Mouse (Mus musculus): ENCODE measurements around the gene Tcf7l2. TPM values are rescaled to one million over a fixed set of nuclear protein-coding genes. Genes with fewer than 3 reads are reported as not detected.

Tcf7l2 gene
- polyA plus RNA-seq, 1 experiment: 5.4 TPM

- H3ac ChIP-seq (ENCODE audit: control insufficient read depth, insufficient read length): no peak overlapping the region
- H3K27me3 ChIP-seq (ENCODE audit: control insufficient read depth, insufficient read depth, insufficient read length): no peaks in the 10 kb centered on the region
- H3K79me2 ChIP-seq (ENCODE audit: control insufficient read depth, insufficient read depth): no peaks in the 10 kb centered on the region
- H3K4me3 ChIP-seq: no peak overlapping the region
- H3K36me3 ChIP-seq (ENCODE audit: control insufficient read depth, insufficient read depth): no peaks in the 10 kb centered on the region
- no peak for TF ChIP-seq E2F4 (IDR thresholded peaks at IDR 0.05; ENCODE audit: insufficient read depth)
- no peak for TF ChIP-seq POLR2A (IDR thresholded peaks at IDR 0.05; ENCODE audit: insufficient read length, low read depth)
- H3K4me2 ChIP-seq (ENCODE audit: low read depth): no peak overlapping the region
These were observed 123.4 kb downstream of the Tcf7l2 start for GRCm38 (mm10) chr19:55865049-55865448.

GRCm38 (mm10) chr19:55865774-55866578 lies 124.4 kb downstream of the Tcf7l2 start:
- no peak overlapping the region for H3ac ChIP-seq (ENCODE audit: control insufficient read depth, insufficient read length)
- no peaks in the 10 kb centered on the region for H3K36me3 ChIP-seq (ENCODE audit: control insufficient read depth, insufficient read depth)
- no peaks in the 10 kb centered on the region for H3K79me2 ChIP-seq (ENCODE audit: control insufficient read depth, insufficient read depth)
- no peak overlapping the region for H3K4me2 ChIP-seq (ENCODE audit: low read depth)
- no peaks in the 10 kb centered on the region for H3K27me3 ChIP-seq (ENCODE audit: control insufficient read depth, insufficient read depth, insufficient read length)
- TF ChIP-seq TCF12 (IDR thresholded peaks at IDR 0.05; ENCODE audit: insufficient read depth, poor library complexity, severe bottlenecking) (no peak), SRF (IDR thresholded peaks at IDR 0.05; ENCODE audit: control insufficient read depth, insufficient read length, low read depth) (no peak), USF1 (IDR thresholded peaks at IDR 0.05; ENCODE audit: low read depth) (no peak), CEBPB (IDR thresholded peaks at IDR 0.05; ENCODE audit: insufficient read depth, poor library complexity, severe bottlenecking) (no peak), E2F4 (IDR thresholded peaks at IDR 0.05; ENCODE audit: insufficient read depth) (no peak), POLR2A (IDR thresholded peaks at IDR 0.05; ENCODE audit: insufficient read length, low read depth) (no peak), REST (IDR thresholded peaks at IDR 0.05; ENCODE audit: insufficient read depth, insufficient read length) (no peak), POLR2AphosphoS2 (IDR thresholded peaks at IDR 0.05; ENCODE audit: insufficient read length, low read depth) (no peak), TCF3 (IDR thresholded peaks at IDR 0.05; ENCODE audit: insufficient read length, low read depth) (no peak), MYOG (IDR thresholded peaks at IDR 0.05; ENCODE audit: control insufficient read depth in 1 of 3, insufficient read depth in 1 of 3, insufficient read length in 2 of 3, low read depth in 2 of 3) (no peak)
- no peak overlapping the region for H3K4me3 ChIP-seq

- Histone ChIP-seq H3K79me2 (ENCODE audit: control insufficient read depth, insufficient read depth) (no peaks in the 10 kb centered on the region), H3K36me3 (ENCODE audit: control insufficient read depth, insufficient read depth) (no peaks in the 10 kb centered on the region), H3K4me2 (ENCODE audit: low read depth) (no peak overlapping the region), H3ac (ENCODE audit: control insufficient read depth, insufficient read length) (no peak overlapping the region), H3K4me3 (no peak overlapping the region), H3K27me3 (ENCODE audit: control insufficient read depth, insufficient read depth, insufficient read length) (no peaks in the 10 kb centered on the region)
- TF ChIP-seq TCF12 (IDR thresholded peaks at IDR 0.05; ENCODE audit: insufficient read depth, poor library complexity, severe bottlenecking): no peak
- TF ChIP-seq SRF (IDR thresholded peaks at IDR 0.05; ENCODE audit: control insufficient read depth, insufficient read length, low read depth): no peak
- TF ChIP-seq MYOD1 (IDR thresholded peaks at IDR 0.05; ENCODE audit: control insufficient read depth in 1 of 3, insufficient read length in 2 of 3, low read depth in 2 of 3): no peak
- no peak for TF ChIP-seq MYOG (IDR thresholded peaks at IDR 0.05; ENCODE audit: control insufficient read depth in 1 of 3, insufficient read depth in 1 of 3, insufficient read length in 2 of 3, low read depth in 2 of 3)
- TF ChIP-seq TCF3 (IDR thresholded peaks at IDR 0.05; ENCODE audit: insufficient read length, low read depth): no peak
- no peak for TF ChIP-seq POLR2AphosphoS2 (IDR thresholded peaks at IDR 0.05; ENCODE audit: insufficient read length, low read depth)
- TF ChIP-seq REST (IDR thresholded peaks at IDR 0.05; ENCODE audit: insufficient read depth, insufficient read length): no peak
- TF ChIP-seq POLR2A (IDR thresholded peaks at IDR 0.05; ENCODE audit: insufficient read length, low read depth): no peak
- no peak for TF ChIP-seq E2F4 (IDR thresholded peaks at IDR 0.05; ENCODE audit: insufficient read depth)
- TF ChIP-seq MAX (IDR thresholded peaks at IDR 0.05; ENCODE audit: low read depth): no peak
These were observed 125.6 kb downstream of the Tcf7l2 start for GRCm38 (mm10) chr19:55867255-55867654.

- Histone ChIP-seq H3K4me2 (ENCODE audit: low read depth) (no peak overlapping the region), H3K4me3 (no peak overlapping the region), H3ac (ENCODE audit: control insufficient read depth, insufficient read length) (no peak overlapping the region), H3K27me3 (ENCODE audit: control insufficient read depth, insufficient read depth, insufficient read length) (no peaks in the 10 kb centered on the region), H3K36me3 (ENCODE audit: control insufficient read depth, insufficient read depth) (no peaks in the 10 kb centered on the region), H3K79me2 (ENCODE audit: control insufficient read depth, insufficient read depth) (no peaks in the 10 kb centered on the region)
- TF ChIP-seq MYOG (IDR thresholded peaks at IDR 0.05; ENCODE audit: control insufficient read depth in 1 of 3, insufficient read depth in 1 of 3, insufficient read length in 2 of 3, low read depth in 2 of 3): no peak
- no peak for TF ChIP-seq SRF (IDR thresholded peaks at IDR 0.05; ENCODE audit: control insufficient read depth, insufficient read length, low read depth)
- no peak for TF ChIP-seq POLR2AphosphoS2 (IDR thresholded peaks at IDR 0.05; ENCODE audit: insufficient read length, low read depth)
- TF ChIP-seq MYOD1 (IDR thresholded peaks at IDR 0.05; ENCODE audit: control insufficient read depth in 1 of 3, insufficient read length in 2 of 3, low read depth in 2 of 3): no peak
- TF ChIP-seq TCF12 (IDR thresholded peaks at IDR 0.05; ENCODE audit: insufficient read depth, poor library complexity, severe bottlenecking): no peak
- no peak for TF ChIP-seq USF1 (IDR thresholded peaks at IDR 0.05; ENCODE audit: low read depth)
- no peak for TF ChIP-seq POLR2A (IDR thresholded peaks at IDR 0.05; ENCODE audit: insufficient read length, low read depth)
- TF ChIP-seq REST (IDR thresholded peaks at IDR 0.05; ENCODE audit: insufficient read depth, insufficient read length): no peak
- TF ChIP-seq MAX (IDR thresholded peaks at IDR 0.05; ENCODE audit: low read depth): no peak
- TF ChIP-seq TCF3 (IDR thresholded peaks at IDR 0.05; ENCODE audit: insufficient read length, low read depth): no peak
- TF ChIP-seq E2F4 (IDR thresholded peaks at IDR 0.05; ENCODE audit: insufficient read depth): no peak
- TF ChIP-seq CEBPB (IDR thresholded peaks at IDR 0.05; ENCODE audit: insufficient read depth, poor library complexity, severe bottlenecking): no peak
These were observed 126.3 kb downstream of the Tcf7l2 start for GRCm38 (mm10) chr19:55867905-55868304.

- H3ac ChIP-seq (ENCODE audit: control insufficient read depth, insufficient read length): no peak overlapping the region
- no peak for TF ChIP-seq CEBPB (IDR thresholded peaks at IDR 0.05; ENCODE audit: insufficient read depth, poor library complexity, severe bottlenecking)
- no peak for TF ChIP-seq MYOG (IDR thresholded peaks at IDR 0.05; ENCODE audit: control insufficient read depth in 1 of 3, insufficient read depth in 1 of 3, insufficient read length in 2 of 3, low read depth in 2 of 3)
- TF ChIP-seq SRF (IDR thresholded peaks at IDR 0.05; ENCODE audit: control insufficient read depth, insufficient read length, low read depth): no peak
- TF ChIP-seq POLR2A (IDR thresholded peaks at IDR 0.05; ENCODE audit: insufficient read length, low read depth): no peak
- TF ChIP-seq E2F4 (IDR thresholded peaks at IDR 0.05; ENCODE audit: insufficient read depth): no peak
- H3K27me3 ChIP-seq (ENCODE audit: control insufficient read depth, insufficient read depth, insufficient read length): no peaks in the 10 kb centered on the region
- no peak overlapping the region for H3K4me3 ChIP-seq
- no peaks in the 10 kb centered on the region for H3K79me2 ChIP-seq (ENCODE audit: control insufficient read depth, insufficient read depth)
- no peaks in the 10 kb centered on the region for H3K36me3 ChIP-seq (ENCODE audit: control insufficient read depth, insufficient read depth)
- no peak overlapping the region for H3K4me2 ChIP-seq (ENCODE audit: low read depth)
These were observed 127.0 kb downstream of the Tcf7l2 start for GRCm38 (mm10) chr19:55868597-55868996.
